Mouse (Mus musculus) mammary gland, adult 2 months (tissue): ENCODE data around the gene Aplp1. TPM values are rescaled to one million over a fixed set of nuclear protein-coding genes. Genes with fewer than 3 reads are reported as not detected.

ENCODE experiments used
- polyA plus RNA-seq: library from polyadenylated mRNA; depleted of rRNA; stranded (reverse); fragments of >200 nt; gene quantifications from 2 replicates; pipeline ENCODE4 v1.2.3, GENCODE M21; 2012; ENCODE audit warnings: low replicate concordance; rRNA removed

Gene Aplp1
- polyA plus RNA-seq, result 3.7 and 7.4 TPM in 2 replicates

DNA sequence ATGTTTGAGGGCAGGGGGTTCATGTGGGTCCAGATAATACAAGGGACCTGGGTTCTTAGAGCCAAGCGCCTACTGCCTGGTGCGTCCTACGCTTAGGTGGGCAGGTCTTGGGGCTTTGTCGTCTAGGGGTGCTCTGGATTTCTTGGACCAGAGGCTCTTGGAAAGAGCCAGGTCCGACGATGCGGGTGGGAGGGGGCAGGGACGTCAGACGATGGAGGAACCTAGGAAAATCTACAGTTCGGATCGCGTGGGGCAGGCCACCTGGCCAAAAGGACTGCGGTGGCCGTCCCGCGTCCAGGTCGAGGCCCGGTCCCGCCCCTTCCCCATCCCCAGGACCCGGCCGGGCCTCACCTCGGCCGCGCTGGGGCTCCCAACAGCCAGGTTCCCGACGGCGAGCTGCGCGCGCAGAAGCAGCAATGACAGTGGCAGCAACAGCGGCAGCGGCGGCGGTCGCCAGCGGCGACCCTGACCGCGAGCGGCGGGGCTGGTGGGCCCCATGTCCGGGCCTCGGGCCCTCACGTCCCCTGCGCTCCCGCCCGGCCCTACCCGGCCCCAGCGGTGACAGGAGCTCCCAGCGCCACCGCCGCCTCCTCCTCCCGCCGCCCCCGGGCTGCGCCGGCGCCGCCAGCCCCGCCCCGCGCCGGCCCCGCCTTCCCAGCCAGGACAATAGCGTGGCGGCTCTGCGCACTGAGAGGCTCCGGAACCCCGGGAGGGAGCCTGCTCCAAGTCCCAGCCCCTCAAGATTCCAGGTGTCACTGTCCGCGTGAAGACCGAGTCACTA, at the start of gene Aplp1:
Aplp1 (minus strand) TSS at position 565 of the 781 bp plus-strand sequence.

DNA sequence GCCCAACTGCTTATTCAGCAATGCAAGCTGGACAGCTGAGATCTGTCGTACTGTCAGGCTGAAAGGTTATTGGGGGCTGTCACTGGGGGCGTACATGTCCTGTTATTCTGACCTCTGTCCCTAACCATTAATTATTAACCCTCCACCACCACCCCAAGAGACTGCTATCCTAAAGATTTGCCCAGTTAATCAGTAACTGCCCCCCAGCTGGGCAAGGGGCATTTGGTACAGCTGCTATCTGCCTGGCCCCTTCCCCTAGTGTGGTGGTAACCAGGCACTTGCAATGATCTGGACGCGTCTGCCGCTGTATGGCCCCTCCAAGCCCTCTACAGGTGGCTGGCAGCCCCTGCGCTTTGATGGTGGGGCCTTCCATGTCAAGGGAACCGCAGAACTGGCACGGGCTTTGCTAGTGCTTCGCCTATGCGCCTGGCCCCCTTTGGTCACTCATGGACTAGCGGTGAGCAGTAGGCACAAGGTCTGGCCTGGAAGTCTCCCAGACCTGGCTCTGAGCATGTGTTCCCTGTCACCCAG, 48.1 kb upstream of the Aplp1 start, which contains the start of gene Prodh2:
Prodh2 (plus strand) TSS at position 222 of the 531 bp plus-strand sequence.

DNA sequence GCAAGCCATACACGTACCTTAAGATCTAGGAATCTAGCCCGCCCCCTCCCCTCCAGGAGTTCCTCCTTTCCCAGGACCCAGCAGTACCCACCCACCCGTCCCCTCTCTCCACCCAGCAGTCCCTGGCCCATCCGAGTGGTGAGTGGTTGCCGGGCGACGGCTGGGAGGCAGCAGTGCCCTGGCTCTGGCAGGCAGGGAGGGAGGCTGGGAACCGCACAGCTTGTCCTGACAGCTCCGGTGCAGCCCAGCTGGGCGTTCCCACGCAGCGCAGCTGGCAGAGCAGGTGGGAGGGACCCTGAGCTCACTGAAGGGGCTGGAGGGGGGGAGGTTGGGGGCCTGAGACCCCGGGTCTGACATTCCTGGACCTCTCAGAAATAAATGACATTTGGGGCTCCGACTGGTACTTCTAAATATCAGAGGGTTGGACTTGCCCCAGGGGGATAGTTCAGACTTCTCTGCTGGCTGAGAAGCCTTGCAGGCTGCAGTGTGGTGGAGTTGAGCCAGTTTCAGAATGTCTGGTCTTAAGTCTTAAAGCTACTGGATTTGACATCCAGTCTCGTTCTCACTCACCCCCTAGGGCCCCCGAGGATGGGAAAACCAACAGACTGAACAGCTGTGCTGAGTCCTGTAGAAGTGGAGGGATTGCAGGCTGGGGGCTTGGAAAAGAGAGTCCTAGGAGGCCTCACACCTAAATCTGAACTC, 12.4 kb upstream of the Aplp1 start, which contains the start of the genes Kirrel2 and Nphs1:
Kirrel2 (minus strand) TSS at position 62 of the 702 bp plus-strand sequence.
Nphs1 (plus strand) TSS at position 687 of the 702 bp plus-strand sequence.

DNA sequence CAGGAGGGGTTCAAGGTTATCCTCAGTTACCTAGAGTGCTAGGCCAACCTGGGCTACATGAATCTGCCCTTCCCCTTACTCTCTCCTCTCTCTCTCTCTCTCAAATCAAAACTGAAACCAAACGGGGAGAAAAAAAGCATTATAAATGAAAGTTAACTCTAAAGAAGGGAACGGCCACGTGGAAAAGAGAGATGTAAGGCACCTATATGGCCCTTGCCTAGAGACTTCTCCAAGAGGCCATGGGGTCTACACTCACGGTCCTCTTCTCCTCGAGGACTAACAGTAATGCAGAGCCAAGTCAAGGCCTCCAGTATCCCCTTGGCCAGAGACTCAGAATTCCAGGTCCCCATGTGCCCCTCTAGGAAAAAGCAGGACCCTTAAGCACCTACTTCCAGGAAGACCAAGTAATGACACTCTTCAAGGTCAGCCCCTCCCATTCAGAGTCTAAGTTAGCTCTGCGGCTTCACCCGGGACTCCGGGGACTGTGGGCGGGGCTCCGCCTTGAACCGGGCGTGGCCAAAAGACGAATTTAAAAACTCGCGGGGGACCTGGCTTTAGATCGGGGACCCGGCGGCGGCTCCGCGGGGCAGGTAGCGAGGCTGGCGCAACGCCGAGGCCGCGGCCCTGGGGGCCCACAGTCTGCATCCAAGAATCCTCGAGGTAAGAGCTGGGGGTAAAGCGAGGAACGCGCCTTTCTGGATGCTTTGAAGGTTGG, 24.0 kb downstream of the Aplp1 start, which contains the start of gene Nfkbid:
Nfkbid (plus strand) TSS at position 558 of the 715 bp plus-strand sequence.

DNA sequence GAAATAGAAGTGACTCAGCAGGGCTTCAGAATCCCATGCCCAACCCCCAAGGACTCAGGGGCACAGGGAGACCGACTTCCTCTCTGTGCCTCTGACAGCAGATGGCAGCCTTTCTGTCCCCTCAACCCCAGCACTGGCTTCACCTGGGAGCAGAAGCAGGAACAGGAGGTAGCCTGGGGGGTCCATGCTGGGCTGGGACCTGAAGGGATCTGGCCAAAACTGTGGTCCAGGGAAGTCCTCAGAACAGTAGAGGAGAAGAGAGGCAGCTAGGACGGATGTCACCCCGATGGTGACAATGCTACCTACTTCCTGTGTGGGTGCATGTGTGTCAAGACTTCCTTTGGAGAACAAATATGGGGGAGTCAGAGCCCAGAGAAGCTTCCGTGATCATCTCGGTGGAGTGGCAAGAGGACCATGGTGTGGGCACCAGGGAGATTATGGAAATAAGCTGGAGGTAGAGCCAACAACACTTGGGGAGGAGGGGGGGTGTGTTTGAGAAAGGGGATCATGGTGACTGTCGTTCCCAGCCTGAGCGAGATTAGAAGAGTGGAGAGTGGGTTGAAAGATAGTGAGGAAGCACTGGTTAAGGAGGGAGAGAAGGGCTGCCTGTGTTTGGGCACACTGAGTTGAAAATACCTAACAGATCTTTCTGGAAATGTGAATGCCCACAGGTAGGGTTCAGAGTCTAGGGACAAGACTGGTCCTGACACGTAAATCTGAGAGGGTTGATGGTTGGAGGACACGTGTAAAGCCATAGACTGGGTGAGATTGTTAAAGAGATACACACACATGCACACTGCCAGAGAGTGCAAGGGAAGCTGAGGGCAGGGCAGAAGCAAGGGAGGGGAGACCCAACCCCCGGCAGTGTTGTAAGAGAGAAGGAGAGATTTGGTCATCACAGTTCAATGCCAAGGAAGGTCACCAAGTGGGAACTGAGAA, 25.5 kb downstream of the Aplp1 start, which contains the start of gene Hcst:
Hcst (minus strand) TSS at position 294 of the 939 bp plus-strand sequence.

DNA sequence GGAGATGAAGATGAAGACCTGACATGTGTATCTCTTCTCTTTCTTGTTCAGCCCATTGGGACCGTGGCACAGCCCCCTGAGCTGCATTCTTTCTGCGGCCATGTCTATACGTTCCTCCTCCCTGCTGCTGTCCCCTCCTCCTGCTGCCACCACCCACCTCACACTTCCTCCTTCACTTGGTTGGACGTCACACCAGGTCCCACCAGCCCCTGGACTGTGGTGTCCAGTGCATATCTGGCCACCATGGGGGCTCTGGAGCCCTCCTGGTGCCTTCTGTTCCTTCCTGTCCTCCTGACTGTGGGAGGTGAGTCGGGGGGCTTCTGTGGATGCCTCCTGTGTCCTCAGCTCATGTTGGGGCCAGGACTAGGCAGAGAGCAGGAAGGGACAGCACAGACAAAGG, 31.7 kb downstream of the Aplp1 start, which contains the start of gene Tyrobp:
Tyrobp (plus strand) TSS at position 165 of the 400 bp plus-strand sequence.

Other genes starting within 250 kb of the Aplp1 start
- 1,198 and 1,715 TPM in 2 replicates for gene Capns1, start 246.7 kb downstream of the Aplp1 start, polyA plus RNA-seq
- gene Polr2i, start 213.6 kb downstream of the Aplp1 start, polyA plus RNA-seq, result 97.3 and 98.9 TPM in 2 replicates
- gene Tbcb, start 213.3 kb downstream of the Aplp1 start, polyA plus RNA-seq, result 33.0 and 33.5 TPM in 2 replicates
- gene Ovol3, start 209.8 kb downstream of the Aplp1 start, polyA plus RNA-seq, result not detected in 2 replicates
- gene Thap8, start 165.4 kb downstream of the Aplp1 start, polyA plus RNA-seq, result 0.72 and 1.5 TPM in 2 replicates
- gene Wdr62, start 165.1 kb downstream of the Aplp1 start, polyA plus RNA-seq, result 34.0 and 37.0 TPM in 2 replicates
- 21.3 and 27.3 TPM in 2 replicates for gene Clip3, start 153.8 kb downstream of the Aplp1 start, polyA plus RNA-seq
- gene Alkbh6, start 136.8 kb downstream of the Aplp1 start, polyA plus RNA-seq, result 159 and 218 TPM in 2 replicates
- gene Syne4, start 130.7 kb downstream of the Aplp1 start, polyA plus RNA-seq, result 58.8 and 76.8 TPM in 2 replicates
- 0.52 and 2.0 TPM in 2 replicates for gene E130208F15Rik, start 123.8 kb downstream of the Aplp1 start, polyA plus RNA-seq
- 18.7 and 40.8 TPM in 2 replicates for gene Sdhaf1, start 121.6 kb downstream of the Aplp1 start, polyA plus RNA-seq
- 6.3 and 9.1 TPM in 2 replicates for gene Lrfn3, start 82.8 kb downstream of the Aplp1 start, polyA plus RNA-seq
- 324 and 410 TPM in 2 replicates for gene Tyrobp, start 31.8 kb downstream of the Aplp1 start, polyA plus RNA-seq
- 133 and 195 TPM in 2 replicates for gene Hcst, start 25.7 kb downstream of the Aplp1 start, polyA plus RNA-seq
- 16.2 and 37.4 TPM in 2 replicates for gene Nfkbid, start 23.8 kb downstream of the Aplp1 start, polyA plus RNA-seq
- 0.63 TPM in 1 of 2 replicates, not detected in the other for gene Kirrel2, start 12.2 kb upstream of the Aplp1 start, polyA plus RNA-seq
- 0.27 and 0.61 TPM in 2 replicates for gene Nphs1, start 12.8 kb upstream of the Aplp1 start, polyA plus RNA-seq
- 1.4 TPM in 1 of 2 replicates, not detected in the other for gene Prodh2, start 48.1 kb upstream of the Aplp1 start, polyA plus RNA-seq
- gene Arhgap33, start 89.5 kb upstream of the Aplp1 start, polyA plus RNA-seq, result 10.7 and 22.5 TPM in 2 replicates
- 49.5 and 798 TPM in 2 replicates for gene Hspb6, start 106.6 kb upstream of the Aplp1 start, polyA plus RNA-seq
- gene Proser3, start 106.8 kb upstream of the Aplp1 start, polyA plus RNA-seq, result 8.0 and 10.5 TPM in 2 replicates
- gene Lin37, start 114.3 kb upstream of the Aplp1 start, polyA plus RNA-seq, result 36.9 and 40.0 TPM in 2 replicates
- 58.9 and 66.3 TPM in 2 replicates for gene U2af1l4, start 117.8 kb upstream of the Aplp1 start, polyA plus RNA-seq
- 2.1 and 2.5 TPM in 2 replicates for gene Gm49396, start 117.8 kb upstream of the Aplp1 start, polyA plus RNA-seq
- gene Psenen, start 118.1 kb upstream of the Aplp1 start, polyA plus RNA-seq, result 97.0 and 187 TPM in 2 replicates
- 9.9 and 16.6 TPM in 2 replicates for gene Igflr1, start 119.9 kb upstream of the Aplp1 start, polyA plus RNA-seq
- 63.8 and 73.1 TPM in 2 replicates for gene Kmt2b, start 143.2 kb upstream of the Aplp1 start, polyA plus RNA-seq
- 4.8 and 7.8 TPM in 2 replicates for gene Zbtb32, start 153.4 kb upstream of the Aplp1 start, polyA plus RNA-seq
- gene Upk1a, start 167.3 kb upstream of the Aplp1 start, polyA plus RNA-seq, result 1.4 and 2.3 TPM in 2 replicates
- 332 and 742 TPM in 2 replicates for gene Cox6b1, start 180.6 kb upstream of the Aplp1 start, polyA plus RNA-seq
- not detected in 2 replicates for gene Etv2, start 190.3 kb upstream of the Aplp1 start, polyA plus RNA-seq
- 53.5 and 112 TPM in 2 replicates for gene Rbm42, start 204.8 kb upstream of the Aplp1 start, polyA plus RNA-seq
- 11.4 and 12.7 TPM in 2 replicates for gene Haus5, start 219.5 kb upstream of the Aplp1 start, polyA plus RNA-seq
- gene Pmis2, start 226.1 kb upstream of the Aplp1 start, polyA plus RNA-seq, result not detected in 2 replicates